Mouse (Mus musculus): ENCODE data around the gene 9130230L23Rik.
A peak's percentile ranks its signal among the peaks of the same experiment; 100 is the strongest.
"Not testable (repeated sequence)": the region's sequence is repeated elsewhere in the genome, so short reads cannot be mapped to it uniquely, and the experiment has no call there.

9130230L23Rik gene

GRCm38 (mm10) chr5:66005041-66005678 is 1.1 kb upstream of the 9130230L23Rik start:
- DNase-seq (ENCODE audit: low spot score), result peak; percentile 71

DNA sequence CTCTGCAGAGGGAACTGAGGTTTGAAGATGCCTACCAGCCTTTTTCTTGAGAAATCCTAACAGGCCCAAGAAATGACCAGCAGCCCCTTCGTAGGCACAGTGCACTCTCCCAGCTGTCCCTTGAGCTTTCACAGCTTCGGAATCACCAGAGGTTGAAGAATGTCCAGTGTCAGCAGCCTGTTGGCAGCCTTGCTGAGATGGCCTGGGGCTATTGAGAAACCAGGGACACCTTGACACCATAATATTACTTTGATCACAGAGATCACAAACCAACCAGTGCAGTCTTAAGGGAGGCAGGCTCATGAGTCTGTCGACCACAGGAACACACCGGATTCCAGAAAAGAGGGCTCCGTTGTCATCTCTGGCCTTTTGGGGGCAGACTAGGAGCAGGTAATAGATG is 2.9 kb downstream of the 9130230L23Rik start:
- DNase-seq (ENCODE audit: low spot score), result no peak

- no peak for DNase-seq (ENCODE audit: low spot score)
Measured at GRCm38 (mm10) chr5:66000567-66001125, 3.4 kb downstream of the 9130230L23Rik start.

- no peak for DNase-seq (ENCODE audit: low spot score)
Measured at GRCm38 (mm10) chr5:66000074-66000473, 4.0 kb downstream of the 9130230L23Rik start.

- DNase-seq (ENCODE audit: low spot score), result no peak
Measured at GRCm38 (mm10) chr5:65999106-65999505, 5.0 kb downstream of the 9130230L23Rik start.

DNA sequence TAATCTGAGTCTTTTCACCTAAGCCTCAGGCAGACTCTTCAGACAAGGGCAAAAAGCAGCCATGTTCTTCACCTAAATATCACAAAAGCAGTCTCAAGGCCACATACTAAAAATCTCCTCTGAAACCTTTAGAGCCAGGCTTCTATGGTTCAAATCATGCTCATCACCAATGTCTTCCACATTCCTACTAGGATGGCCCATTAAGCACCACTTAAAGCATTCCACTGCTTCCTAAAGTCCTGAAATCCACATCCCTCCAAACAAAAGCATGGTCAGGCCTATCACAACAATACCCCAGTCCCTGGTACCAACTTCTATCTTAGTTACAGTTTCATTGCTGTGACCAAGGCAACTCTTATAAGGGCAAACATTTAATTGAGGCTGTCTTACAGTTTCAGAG is 6.3 kb downstream of the 9130230L23Rik start:
- DNase-seq (ENCODE audit: low spot score), result no peak

DNA sequence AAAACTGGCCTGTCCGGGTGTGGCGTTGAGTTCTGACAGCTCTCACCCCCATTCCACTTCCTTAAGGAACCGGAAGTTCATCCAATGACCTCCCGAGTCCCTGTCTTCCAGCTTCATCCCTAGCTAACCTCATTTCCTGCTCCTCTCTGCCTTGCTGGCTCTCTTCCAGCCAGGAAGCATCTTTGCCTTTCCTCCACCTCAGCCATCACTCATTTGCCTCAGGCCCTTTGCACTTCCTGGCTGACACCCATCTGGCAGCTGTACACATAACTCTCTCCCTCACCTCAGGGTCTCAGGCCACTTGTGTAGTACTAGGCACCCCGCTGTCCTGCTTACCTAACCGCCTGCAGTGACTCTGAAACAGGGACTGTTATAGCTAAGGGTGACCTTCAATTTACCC is 9.4 kb downstream of the 9130230L23Rik start:
- DNase-seq (ENCODE audit: low spot score), result no peak

GRCm38 (mm10) chr5:65991191-65991590 is 12.9 kb downstream of the 9130230L23Rik start:
- no peak for DNase-seq (ENCODE audit: low spot score)

GRCm38 (mm10) chr5:65987004-65987403 is 17.1 kb downstream of the 9130230L23Rik start:
- DNase-seq (ENCODE audit: low spot score), result not testable (repeated sequence)

GRCm38 (mm10) chr5:65986426-65986825 is 17.7 kb downstream of the 9130230L23Rik start:
- no peak for DNase-seq (ENCODE audit: low spot score)

DNA sequence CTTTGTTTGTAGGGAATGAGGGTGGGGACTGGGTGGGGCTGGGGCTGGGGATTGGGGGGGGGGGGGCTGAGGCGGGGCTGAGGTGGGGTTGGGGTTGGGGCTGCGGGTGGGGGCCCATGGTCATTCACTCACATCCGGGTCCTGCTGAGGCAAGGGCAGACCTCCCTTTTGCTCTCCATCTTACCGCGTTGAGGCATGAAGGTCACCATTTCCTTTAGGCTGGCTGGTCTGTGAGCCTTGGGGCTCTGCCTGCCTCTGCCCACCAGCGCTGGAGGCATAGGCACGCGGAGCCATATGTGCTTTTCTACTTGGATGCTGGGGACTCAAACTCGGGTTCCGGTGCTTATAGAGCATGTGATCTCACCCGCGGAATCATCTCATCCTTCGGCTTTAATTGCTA is 28.4 kb downstream of the 9130230L23Rik start:
- DNase-seq (ENCODE audit: low spot score), result no peak

- DNase-seq (ENCODE audit: low spot score), result no peak
Measured at GRCm38 (mm10) chr5:65973189-65973588, 30.9 kb downstream of the 9130230L23Rik start.

DNA sequence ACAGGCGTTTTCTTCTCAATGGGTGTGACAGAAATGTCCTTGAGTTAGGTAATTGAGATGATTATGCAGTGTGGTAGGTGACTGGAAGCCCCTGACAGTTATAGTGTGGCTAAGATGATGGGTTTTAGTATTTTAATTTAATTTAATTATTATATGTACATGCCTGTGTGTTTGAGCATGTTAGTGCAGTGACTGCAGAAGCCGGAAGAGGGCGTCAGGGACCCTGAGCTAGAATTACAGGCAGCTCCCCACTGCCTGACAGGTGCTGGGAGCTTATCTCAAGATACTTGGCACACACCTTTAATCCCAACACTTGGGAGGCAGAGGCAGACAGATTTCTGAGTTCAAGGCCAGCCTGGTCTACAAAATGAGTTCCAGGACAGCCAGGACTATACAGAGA is 36.1 kb downstream of the 9130230L23Rik start:
- DNase-seq (ENCODE audit: low spot score), result no peak

- no peak for DNase-seq (ENCODE audit: low spot score)
Measured at GRCm38 (mm10) chr5:65967091-65967490, 37.0 kb downstream of the 9130230L23Rik start.

GRCm38 (mm10) chr5:65965771-65966279 is 38.3 kb downstream of the 9130230L23Rik start:
- DNase-seq (ENCODE audit: low spot score), result no peak

- DNase-seq (ENCODE audit: low spot score), result no peak
Measured at GRCm38 (mm10) chr5:65963291-65963690, 40.8 kb downstream of the 9130230L23Rik start.

- DNase-seq (ENCODE audit: low spot score), result no peak
Measured at GRCm38 (mm10) chr5:65960597-65960950, 43.5 kb downstream of the 9130230L23Rik start.

DNA sequence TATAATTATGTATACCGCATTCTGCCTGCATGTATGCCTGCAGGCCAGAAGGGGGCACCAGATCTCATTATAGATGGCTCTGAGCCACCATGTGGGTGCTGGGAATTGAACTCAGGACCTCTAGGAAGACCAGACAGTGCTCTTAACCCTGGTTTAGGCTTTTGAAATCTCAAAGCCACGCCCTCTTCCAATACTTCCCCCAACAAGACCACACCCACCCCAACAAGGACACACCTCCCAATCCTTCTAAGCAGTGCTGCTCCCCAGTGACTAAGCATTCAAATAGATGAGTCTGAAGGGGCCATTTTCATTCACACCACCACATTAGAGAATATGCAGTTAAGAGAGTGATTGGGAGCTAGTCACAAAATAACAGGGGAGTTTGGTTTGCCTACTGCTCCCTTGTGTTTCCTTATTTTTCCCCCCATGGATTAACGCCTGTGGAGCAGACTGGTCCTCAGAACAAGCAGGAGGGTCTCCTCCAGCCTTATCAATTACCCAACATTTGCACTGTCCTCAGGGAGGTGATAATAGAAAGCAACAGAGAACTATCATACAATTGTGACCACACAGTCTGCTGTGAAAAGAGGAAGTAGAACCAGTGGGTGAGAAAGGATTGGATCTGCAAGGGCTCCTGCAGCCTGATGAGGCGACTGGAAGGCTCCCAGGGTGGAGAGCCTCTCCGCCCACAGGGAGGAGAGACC is 44.0 kb downstream of the 9130230L23Rik start:
- no peak for DNase-seq (ENCODE audit: low spot score)

DNA sequence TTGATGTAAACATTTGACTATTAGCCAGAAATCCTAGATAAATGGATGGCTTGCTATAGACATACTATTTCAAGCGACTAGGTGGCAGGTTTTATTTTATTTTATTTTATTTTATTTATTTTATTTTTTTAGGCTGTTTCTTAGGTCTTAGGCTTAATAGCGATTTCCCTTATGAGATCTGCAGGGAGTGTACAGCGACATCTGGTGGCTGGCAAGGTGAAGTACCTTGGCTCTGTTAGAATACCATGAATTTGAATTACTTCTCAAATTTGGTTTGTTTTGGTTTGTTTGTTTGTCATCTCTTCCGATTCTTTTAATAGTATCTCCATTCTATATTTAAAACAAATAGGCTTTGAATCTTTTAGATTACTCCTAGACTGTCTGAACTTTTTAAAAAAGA is 45.5 kb downstream of the 9130230L23Rik start:
- DNase-seq (ENCODE audit: low spot score), result no peak

DNA sequence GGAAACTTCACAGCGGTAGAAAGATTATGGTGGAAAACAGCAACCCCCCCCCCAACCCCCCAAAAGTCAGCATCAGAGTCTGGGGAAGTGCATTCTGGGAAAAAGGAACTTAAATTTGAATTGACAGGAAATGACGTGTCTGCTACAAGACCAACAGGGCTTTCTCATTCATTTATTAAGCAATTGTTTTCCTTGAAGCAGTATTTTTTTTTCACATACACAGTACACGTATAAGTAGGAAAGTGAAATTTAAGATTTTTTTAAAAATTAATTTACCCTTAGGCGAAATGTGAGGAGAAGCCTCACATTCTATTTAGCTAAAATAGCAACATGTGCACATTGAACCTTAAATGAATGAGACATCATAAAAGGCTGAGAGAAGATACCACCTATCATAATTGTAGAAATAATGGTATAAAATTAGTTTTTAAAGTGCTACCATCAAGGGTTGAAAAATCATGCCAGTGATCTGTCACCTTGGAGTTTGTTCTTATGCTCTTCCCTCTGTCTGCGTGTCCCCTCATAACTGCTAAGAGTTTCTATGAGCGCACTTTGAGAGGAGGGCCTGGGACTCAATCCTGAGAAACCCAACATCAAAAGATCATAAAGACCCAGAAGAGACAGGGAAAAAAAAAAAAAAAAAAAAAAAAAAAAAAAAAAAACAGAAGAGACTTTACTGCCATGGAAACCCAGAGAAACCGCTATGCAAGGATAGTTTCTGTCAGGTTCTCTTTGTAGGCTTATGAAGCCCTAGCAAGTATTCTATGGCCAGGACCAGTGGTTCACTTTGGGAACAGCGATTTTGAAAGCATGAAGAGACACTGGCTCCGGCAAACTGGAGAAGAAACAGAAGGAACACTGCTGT is 47.7 kb downstream of the 9130230L23Rik start:
- DNase-seq (ENCODE audit: low spot score), result no peak

DNA sequence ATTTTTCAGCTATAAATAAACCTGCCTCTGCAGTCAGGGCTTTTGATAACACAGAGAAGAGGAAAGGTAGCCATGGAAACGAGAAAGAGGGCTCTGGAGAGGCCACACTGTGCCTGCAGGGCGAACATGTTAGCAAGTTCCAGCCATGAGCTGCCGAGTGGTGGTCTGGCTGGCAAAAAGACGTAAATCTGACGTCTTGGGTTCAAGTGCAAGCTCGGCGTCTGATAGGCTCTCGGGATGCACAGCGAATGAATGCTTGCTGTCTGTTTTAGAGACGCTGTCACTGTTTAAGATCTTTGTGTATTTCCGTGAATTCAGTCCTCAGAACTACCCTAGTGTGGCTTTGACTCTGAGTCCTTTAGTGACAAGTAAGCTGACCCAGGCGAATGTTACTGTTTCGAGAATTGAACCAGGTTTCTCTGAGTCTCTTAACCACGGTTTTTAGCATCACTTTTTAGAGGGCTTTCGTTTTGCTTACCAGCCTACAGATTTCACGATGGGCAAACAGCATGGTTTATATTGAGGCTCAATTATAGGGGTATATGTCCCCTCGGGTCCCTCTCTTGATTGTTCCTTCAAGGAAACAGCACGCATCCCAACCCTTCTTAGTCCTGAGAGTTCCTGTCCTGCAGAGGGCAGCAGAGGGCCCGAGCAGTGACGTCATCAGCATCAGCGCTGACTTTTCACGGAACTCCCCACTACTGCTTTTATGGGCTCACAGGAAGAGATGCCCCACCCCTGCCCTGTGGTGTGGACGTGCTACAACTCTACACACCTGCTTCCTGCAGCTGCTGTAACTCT is 48.5 kb downstream of the 9130230L23Rik start:
- DNase-seq (ENCODE audit: low spot score), result peak; percentile 69

Data from yolk sac, embryonic 10.5 days (tissue).